In genomic region chr7:91412109-91412508, GRCm38 (mm10) we compare ENCODE assay signal across 22 mouse cellular contexts.
DNase-seq lines count a peak whose midpoint lies in the region; TF ChIP-seq lines count a peak whose summit lies in the region.
"Had no signal": no experiment of that assay in that cellular context is flagged by ENCODE, and none has a peak within 500 bp of the region (broad histone marks: within the 10 kb centered on the region; RNA-seq: fewer than 3 reads in every experiment).

No protein-coding gene starts in this region.

- no peaks in the 10 kb centered on the region for H3K36me3 ChIP-seq in kidney, adult 2 months (ENCODE audit: control insufficient read depth, insufficient read depth, low read length)
- H3K36me3 ChIP-seq: embryonic facial prominence, embryonic 10.5 days; heart, embryonic 12.5 days; midbrain, embryonic 12.5 days; neural tube, embryonic 15.5 days had no signal

- H3K27ac ChIP-seq in cortical plate, adult 2 months (ENCODE audit: insufficient read depth, low read length) = peak overlapping the region; percentile 84; the same call in 1 of the 2 replicates
- no peak overlapping the region for H3K27ac ChIP-seq in kidney, adult 2 months (ENCODE audit: insufficient read depth, low read depth, low read length)
- H3K27ac ChIP-seq: embryonic facial prominence, embryonic 10.5 days; hindbrain, postnatal 0 days; liver, embryonic 14.5 days; midbrain, embryonic 12.5 days; neural tube, embryonic 15.5 days had no signal

- DNase-seq in frontal cortex, adult 2 months (ENCODE audit: extremely low spot score in 1 of 2, low spot score in 1 of 2) = peak; percentile 40 to 73
- no peak for DNase-seq in frontal cortex, postnatal 10 days (ENCODE audit: low spot score in 2 of 2)
- DNase-seq in left cerebral cortex, postnatal 14 days (ENCODE audit: low spot score in 2 of 2) = peak; percentile 46 to 54
- no peak for DNase-seq in left cerebral cortex, postnatal 10 days (ENCODE audit: extremely low spot score in 1 of 2, low spot score in 2 of 2)
- peak; percentile 16 for DNase-seq in right cerebral cortex, postnatal 14 days
- no peak for DNase-seq in kidney, adult 2 months
- DNase-seq: adrenal gland, postnatal 14 days; cerebellum, adult 9-11 months; gastrocnemius, postnatal 14 days; heart, adult 11 months; heart, postnatal 10 days; kidney, postnatal 25 days; lung, embryonic 14.5 days; thymus, adult 2 months; thymus, postnatal 4 days had no signal

- intact Hi-C loops in left cerebral cortex, postnatal 14 days (cut with DNase I) = loop anchor here (10.0 kb wide), 1 partner anchor 117 kb away; no protein-coding TSS in a partner anchor
- intact Hi-C loops in left cerebral cortex, postnatal 10 days (cut with DNase I) = no loop called here

- WGBS in kidney, adult 2 months = 85% methylated on average over 5 of the region's 5 CpGs

- no peak overlapping the region for H3K4me3 ChIP-seq in cortical plate, adult 2 months (ENCODE audit: insufficient read depth, low read length)
- no peak overlapping the region for H3K4me3 ChIP-seq in kidney, adult 2 months (ENCODE audit: insufficient read depth, low read depth, low read length)
- H3K4me3 ChIP-seq: embryonic facial prominence, embryonic 10.5 days; heart, embryonic 12.5 days; midbrain, embryonic 12.5 days; neural tube, embryonic 15.5 days had no signal

- TF ChIP-seq CTCF in cortical plate, adult 2 months (IDR thresholded peaks at IDR 0.05; ENCODE audit: extremely low read depth, insufficient read depth, low read length) = no peak
- TF ChIP-seq CTCF in kidney, adult 2 months (conservative IDR thresholded peaks at IDR 0.05; ENCODE audit: insufficient read depth, insufficient read length, low read depth, low read length) = no peak

- no peak for TF ChIP-seq POLR2A in cortical plate, adult 2 months (IDR thresholded peaks at IDR 0.05; ENCODE audit: extremely low read depth, insufficient read depth, low read length)
- no peak for TF ChIP-seq POLR2A in kidney, adult 2 months (IDR thresholded peaks at IDR 0.05; ENCODE audit: low read depth, low read length)

- no peaks in the 10 kb centered on the region for H3K27me3 ChIP-seq in kidney, adult 2 months (replicated peaks; ENCODE audit: control insufficient read depth, insufficient read depth, low read length)
- H3K27me3 ChIP-seq: heart, embryonic 12.5 days; midbrain, embryonic 12.5 days; neural tube, embryonic 15.5 days had no signal

- H3K4me1 ChIP-seq in cortical plate, adult 2 months (ENCODE audit: control insufficient read depth, insufficient read depth, low read length) = peaks cover 3% of the 10 kb centered on the region; the same call in 1 of the 2 replicates
- H3K4me1 ChIP-seq in kidney, adult 2 months (ENCODE audit: control insufficient read depth, insufficient read depth, low read length) = no peaks in the 10 kb centered on the region
- H3K4me1 ChIP-seq: embryonic facial prominence, embryonic 10.5 days; heart, embryonic 12.5 days; midbrain, embryonic 12.5 days; neural tube, embryonic 15.5 days had no signal

Comparison
In these comparisons a context has a peak if more than half of its experiments do, and no peak if none do; other contexts are left out.
1. DNase-seq: peak in frontal cortex, adult 2 months (2 of 2), left cerebral cortex, postnatal 14 days (2 of 2) and right cerebral cortex, postnatal 14 days (single experiment); none in frontal cortex, postnatal 10 days (0 of 2), left cerebral cortex, postnatal 10 days (0 of 2) and kidney, adult 2 months (single experiment).